Mouse (Mus musculus) limb, embryonic 11.5 days (tissue): ENCODE data around the gene Ccl2. TPM values are rescaled to one million over a fixed set of nuclear protein-coding genes. Genes with fewer than 3 reads are reported as not detected.

ENCODE experiments used
- ATAC-seq: fragments of 200-750 bp; cut with Nextera tagmentation; 2 replicates; pipeline ENCODE4 v1.8.0; 2017; ENCODE audit warnings: low read depth; ENCODE audit not compliant: insufficient number of reproducible peaks, low FRiP score, low TSS enrichment
- DNase-seq: peaks from one replicate; pipeline ENCODE4 v3.0.0-alpha.2; 2015; ENCODE audit warnings: low spot score
- H3K27ac ChIP-seq: fragments of 300-500 bp; sonication (generic); replicated peaks from 2 replicates; pipeline ENCODE4 v1.5.1; 2014; ENCODE audit warnings: low read depth, mild to moderate bottlenecking, low read length
- H3K27me3 ChIP-seq: fragments of 300-500 bp; sonication (generic); 2 replicates; pipeline ENCODE4 v1.6.1; 2014; ENCODE audit warnings: mild to moderate bottlenecking, low read length, mixed read lengths; ENCODE audit not compliant: control insufficient read depth, insufficient read depth
- H3K36me3 ChIP-seq: fragments of 300-500 bp; sonication (generic); 2 replicates; pipeline ENCODE4 v1.6.1; 2014; ENCODE audit warnings: mild to moderate bottlenecking, low read length, moderate library complexity, mixed read lengths; ENCODE audit not compliant: control insufficient read depth, insufficient read depth
- H3K4me1 ChIP-seq: fragments of 300-500 bp; sonication (generic); 2 replicates; pipeline ENCODE4 v1.6.1; 2014; ENCODE audit warnings: low read length, mixed read lengths; ENCODE audit not compliant: control insufficient read depth, insufficient read depth
- H3K4me2 ChIP-seq: fragments of 300-500 bp; sonication (generic); 2 replicates; pipeline ENCODE4 v1.6.1; 2014; ENCODE audit warnings: low read depth, mild to moderate bottlenecking, moderate library complexity; ENCODE audit not compliant: severe bottlenecking
- H3K4me3 ChIP-seq: fragments of 300-500 bp; sonication (generic); 2 replicates; pipeline ENCODE4 v1.5.1; 2014; ENCODE audit warnings: low read depth, low read length
- H3K9ac ChIP-seq: fragments of 300-500 bp; sonication (generic); 2 replicates; pipeline ENCODE4 v1.6.1; 2014; ENCODE audit warnings: mild to moderate bottlenecking, low read length
- H3K9me3 ChIP-seq: fragments of 300-500 bp; sonication (generic); 2 replicates; pipeline ENCODE4 v1.6.1; 2016; ENCODE audit warnings: low read length; ENCODE audit not compliant: control insufficient read depth
- WGBS: fragments of 180-500 bp; shearing (Covaris S2); extraction: QIAGEN DNeasy Blood & Tissue Kit; methylation state at CpG from one replicate; pipeline ENCODE4 v1.1.7; 2014; 5-methylcytosine and 5-hydroxymethylcytosine counted together
- polyA plus RNA-seq: library from polyadenylated mRNA; unstranded; fragments of >200 nt; fragmentation: Nextera tagmentation; extraction: Ambion mirVana; gene quantifications from 2 replicates; pipeline ENCODE4 v1.2.1, GENCODE M21; 2014

Gene Ccl2
- polyA plus RNA-seq, 1 experiment from 2014 or later: not detected

GRCm38 (mm10) chr11:82039132-82039660 lies 3.8 kb downstream of the Ccl2 start:
- Histone ChIP-seq H3K4me3 (no peak overlapping the region), H3K27ac (no peak overlapping the region), H3K9me3 (no peaks in the 10 kb centered on the region), H3K36me3 (no peaks in the 10 kb centered on the region), H3K4me2 (no peak overlapping the region), H3K9ac (no peak overlapping the region), H3K4me1 (no peaks in the 10 kb centered on the region), H3K27me3 (no peaks in the 10 kb centered on the region)
- ATAC-seq (no peak), DNase-seq (no peak)
- WGBS: 71% methylated on average over 3 of the region's 3 CpGs

GRCm38 (mm10) chr11:82041671-82042080 lies 6.3 kb downstream of the Ccl2 start:
- no peaks in the 10 kb centered on the region for H3K27me3 ChIP-seq
- no peak overlapping the region for H3K4me3 ChIP-seq
- H3K36me3 ChIP-seq: no peaks in the 10 kb centered on the region
- no peak overlapping the region for H3K9ac ChIP-seq
- H3K4me2 ChIP-seq: no peak overlapping the region
- H3K9me3 ChIP-seq: no peaks in the 10 kb centered on the region
- DNase-seq: no peak
- ATAC-seq: no peak
- H3K27ac ChIP-seq: no peak overlapping the region
- WGBS: 96% methylated on average over 4 of the region's 4 CpGs
- no peaks in the 10 kb centered on the region for H3K4me1 ChIP-seq

- no peaks in the 10 kb centered on the region for H3K9me3 ChIP-seq
- no peak within 1 kb of the TSS for H3K9ac ChIP-seq
- ATAC-seq (no peak), DNase-seq (no peak)
- no peaks in the 10 kb centered on the region for H3K4me1 ChIP-seq
- H3K4me2 ChIP-seq: no peak within 1 kb of the TSS
- 74% methylated on average over 3 of the region's 3 CpGs for WGBS
- H3K27ac ChIP-seq: no peak within 1 kb of the TSS
- no peaks in the 10 kb centered on the region for H3K36me3 ChIP-seq
- H3K4me3 ChIP-seq: no peak within 1 kb of the TSS
- H3K27me3 ChIP-seq: no peaks in the 10 kb centered on the region
Measured at GRCm38 (mm10) chr11:82045471-82045870, 10.1 kb downstream of the Ccl2 start, which contains the start of gene Ccl7. TSS of gene Ccl7 (plus strand) at chr11:82045712.

- no peak overlapping the region for H3K27ac ChIP-seq
- H3K4me2 ChIP-seq: no peak overlapping the region
- no peaks in the 10 kb centered on the region for H3K9me3 ChIP-seq
- no peak overlapping the region for H3K9ac ChIP-seq
- H3K4me1 ChIP-seq: no peaks in the 10 kb centered on the region
- ATAC-seq (no peak), DNase-seq (peak; percentile 66)
- H3K27me3 ChIP-seq: no peaks in the 10 kb centered on the region
- no peaks in the 10 kb centered on the region for H3K36me3 ChIP-seq
- 17% methylated on average over 6 of the region's 6 CpGs for WGBS
- no peak overlapping the region for H3K4me3 ChIP-seq
Measured at GRCm38 (mm10) chr11:82047746-82048415, 12.5 kb downstream of the Ccl2 start.

GRCm38 (mm10) chr11:82053849-82054248 lies 18.5 kb downstream of the Ccl2 start:
- H3K27me3 ChIP-seq: no peaks in the 10 kb centered on the region
- ATAC-seq: no peak
- no peaks in the 10 kb centered on the region for H3K9me3 ChIP-seq
- no peak for DNase-seq
- no peak overlapping the region for H3K9ac ChIP-seq
- no peak overlapping the region for H3K4me2 ChIP-seq
- no peaks in the 10 kb centered on the region for H3K4me1 ChIP-seq
- 92% methylated on average over 7 of the region's 7 CpGs for WGBS
- H3K4me3 ChIP-seq: no peak overlapping the region
- H3K27ac ChIP-seq: no peak overlapping the region
- H3K36me3 ChIP-seq: no peaks in the 10 kb centered on the region

- Histone ChIP-seq H3K9me3 (no peaks in the 10 kb centered on the region), H3K9ac (no peak within 1 kb of the TSS), H3K27me3 (no peaks in the 10 kb centered on the region), H3K4me1 (no peaks in the 10 kb centered on the region), H3K27ac (no peak within 1 kb of the TSS), H3K36me3 (no peaks in the 10 kb centered on the region), H3K4me2 (no peak within 1 kb of the TSS), H3K4me3 (no peak within 1 kb of the TSS)
- no peak for DNase-seq
- no peak for ATAC-seq
- 80% methylated on average over 6 of the region's 6 CpGs for WGBS
Measured at GRCm38 (mm10) chr11:82057646-82058045, 22.3 kb downstream of the Ccl2 start, which contains the start of gene Ccl11. TSS of gene Ccl11 (plus strand) at chr11:82057823.

- H3K27ac ChIP-seq: no peak overlapping the region
- H3K4me1 ChIP-seq: no peaks in the 10 kb centered on the region
- no peaks in the 10 kb centered on the region for H3K9me3 ChIP-seq
- no peak overlapping the region for H3K9ac ChIP-seq
- no peaks in the 10 kb centered on the region for H3K27me3 ChIP-seq
- ATAC-seq (no peak), DNase-seq (no peak)
- no peaks in the 10 kb centered on the region for H3K36me3 ChIP-seq
- no peak overlapping the region for H3K4me3 ChIP-seq
- 75% methylated on average over 3 of the region's 3 CpGs for WGBS
- no peak overlapping the region for H3K4me2 ChIP-seq
Measured at GRCm38 (mm10) chr11:82062226-82062625, 26.9 kb downstream of the Ccl2 start.

- H3K27me3 ChIP-seq: no peaks in the 10 kb centered on the region
- DNase-seq (no peak), ATAC-seq (no peak)
- no peaks in the 10 kb centered on the region for H3K9me3 ChIP-seq
- H3K36me3 ChIP-seq: no peaks in the 10 kb centered on the region
- H3K4me2 ChIP-seq: no peak overlapping the region
- WGBS: 81% methylated on average over 2 of the region's 2 CpGs
- no peak overlapping the region for H3K4me3 ChIP-seq
- no peak overlapping the region for H3K27ac ChIP-seq
- no peaks in the 10 kb centered on the region for H3K4me1 ChIP-seq
- H3K9ac ChIP-seq: no peak overlapping the region
Measured at GRCm38 (mm10) chr11:82063454-82063853, 28.1 kb downstream of the Ccl2 start.
